Comparison of ENCODE assay signal across 8 mouse cellular contexts in genomic region chr7:43313013-43313428, GRCm38 (mm10). TPM values are rescaled to one million over a fixed set of nuclear protein-coding genes. Genes with fewer than 3 reads are reported as not detected.
DNase-seq lines count a peak whose midpoint lies in the region; ATAC-seq lines count a peak whose summit lies in the region.

Gene Zfp715 (minus strand): TSS chr7:43313294.

- ATAC-seq in hindbrain, embryonic 11.5 days (ENCODE audit: low FRiP score): peak; percentile 94

- no peaks in the 10 kb centered on the region for H3K9me3 ChIP-seq in hindbrain, embryonic 11.5 days (ENCODE audit: control insufficient read depth, low read length)

- no peaks in the 10 kb centered on the region for H3K4me1 ChIP-seq in hindbrain, embryonic 11.5 days (replicated peaks; ENCODE audit: control insufficient read depth, insufficient read depth, low read length)

- H3K4me2 ChIP-seq in hindbrain, embryonic 11.5 days (replicated peaks; ENCODE audit: low read depth, low read length): peak within 1 kb of the TSS; percentile 83

- H3K27ac ChIP-seq in hindbrain, embryonic 11.5 days (ENCODE audit: low read depth, low read length): peak within 1 kb of the TSS; percentile 47

- no peaks in the 10 kb centered on the region for H3K27me3 ChIP-seq in hindbrain, embryonic 11.5 days (ENCODE audit: control insufficient read depth, insufficient read depth, low read length)

- DNase-seq in Muller cell, postnatal 12 days (ENCODE audit: inconsistent ontology term): peak; percentile 89
- DNase-seq in cerebellum, adult 9-11 months: peak; percentile 94
- DNase-seq in frontal cortex, adult 2 months (ENCODE audit: extremely low spot score in 1 of 2, low spot score in 1 of 2): peak; percentile 93 to 96
- DNase-seq in hindbrain, embryonic 11.5 days (ENCODE audit: low spot score): peak; percentile 91
- DNase-seq in layer of hippocampus, postnatal 10 days (ENCODE audit: low spot score in 2 of 2): peak; percentile 88 to 89
- DNase-seq in lung, postnatal 10 days: peak; percentile 97
- peak; percentile 85 for DNase-seq in ovary, postnatal 36 days (ENCODE audit: low spot score)
- peak; percentile 78 for DNase-seq in thymus, postnatal 25 days

- H3K36me3 ChIP-seq in hindbrain, embryonic 11.5 days (ENCODE audit: control insufficient read depth, insufficient read depth, low read length): no peaks in the 10 kb centered on the region

- H3K9ac ChIP-seq in hindbrain, embryonic 11.5 days (ENCODE audit: low read depth, low read length): peak within 1 kb of the TSS; percentile 72

- WGBS in hindbrain, embryonic 11.5 days: under 1% methylated on average over 33 of the region's 33 CpGs

- H3K4me3 ChIP-seq in hindbrain, embryonic 11.5 days (ENCODE audit: low read depth, low read length): peak within 1 kb of the TSS; percentile 78

RNA-seq across cellular contexts. Expression of gene Zfp715, which starts in this region (rescaled TPM):
- 14.8 and 19.2 TPM in 2 replicates for polyA plus RNA-seq in frontal cortex, adult 2 months (2012; rRNA removed)
- polyA plus RNA-seq in hindbrain, embryonic 11.5 days (2014; fragmentation: Nextera tagmentation; extraction: Ambion mirVana): 13.4 and 19.2 TPM in 2 replicates
- 10 to 100 TPM; 22.9 to 23.9 TPM for total RNA-seq in layer of hippocampus, postnatal 10 days (2021)

Comparison
In these comparisons a context has a peak if more than half of its experiments do, and no peak if none do; other contexts are left out.
1. Peak in every context shown above with its lines: DNase-seq, ATAC-seq, H3K4me3 ChIP-seq and H3K27ac ChIP-seq.